Mouse (Mus musculus): Measurements from ENCODE around the gene Ifit1bl1. TPM values are rescaled to one million over a fixed set of nuclear protein-coding genes. Genes with fewer than 3 reads are reported as not detected.
"Not testable (repeated sequence)": the region's sequence is repeated elsewhere in the genome, so short reads cannot be mapped to it uniquely, and the experiment has no call there.

The Ifit1bl1 gene
- total RNA-seq, 4 experiments from 2014 or later: 1.3 to 2.1 (median 1.6) TPM

GRCm38 (mm10) chr19:34588959-34589358, 12.8 kb downstream of the Ifit1bl1 start:
- DNase-seq (ENCODE audit: low spot score in 2 of 2): no peak

- DNase-seq (ENCODE audit: low spot score in 2 of 2): not testable (repeated sequence)
Observed at GRCm38 (mm10) chr19:34587898-34588692, 13.7 kb downstream of the Ifit1bl1 start.

- DNase-seq (ENCODE audit: low spot score in 2 of 2): not testable (repeated sequence)
Observed at GRCm38 (mm10) chr19:34585740-34586458, 15.9 kb downstream of the Ifit1bl1 start.

- not testable (repeated sequence) for DNase-seq (ENCODE audit: low spot score in 2 of 2)
Observed at GRCm38 (mm10) chr19:34583126-34583766, 18.5 kb downstream of the Ifit1bl1 start, which contains the start of gene Ifit3. Ifit3 (plus strand) TSS chr19:34583531.

GRCm38 (mm10) chr19:34582696-34583095, 19.1 kb downstream of the Ifit1bl1 start:
- DNase-seq (ENCODE audit: low spot score in 2 of 2): not testable (repeated sequence)

GRCm38 (mm10) chr19:34577121-34577520, 24.6 kb downstream of the Ifit1bl1 start:
- no peak for DNase-seq (ENCODE audit: low spot score in 2 of 2)

- DNase-seq (ENCODE audit: low spot score in 2 of 2): no peak
Observed at GRCm38 (mm10) chr19:34573650-34574049, 28.1 kb downstream of the Ifit1bl1 start.

GRCm38 (mm10) chr19:34571080-34571479, 30.7 kb downstream of the Ifit1bl1 start:
- no peak for DNase-seq (ENCODE audit: low spot score in 2 of 2)

GRCm38 (mm10) chr19:34569896-34570476, 31.8 kb downstream of the Ifit1bl1 start:
- DNase-seq (ENCODE audit: low spot score in 2 of 2): no peak

- DNase-seq (ENCODE audit: low spot score in 2 of 2): no peak
Observed at GRCm38 (mm10) chr19:34568988-34569895, 32.5 kb downstream of the Ifit1bl1 start.

- no peak for DNase-seq (ENCODE audit: low spot score in 2 of 2)
Observed at GRCm38 (mm10) chr19:34566178-34566784, 35.5 kb downstream of the Ifit1bl1 start.

- DNase-seq (ENCODE audit: low spot score in 2 of 2): no peak
Observed at GRCm38 (mm10) chr19:34562556-34562955, 39.2 kb downstream of the Ifit1bl1 start.

GRCm38 (mm10) chr19:34556621-34557020, 45.1 kb downstream of the Ifit1bl1 start:
- no peak for DNase-seq (ENCODE audit: low spot score in 2 of 2)

GRCm38 (mm10) chr19:34554061-34554460, 47.7 kb downstream of the Ifit1bl1 start:
- DNase-seq (ENCODE audit: low spot score in 2 of 2): no peak

GRCm38 (mm10) chr19:34553522-34553921, 48.2 kb downstream of the Ifit1bl1 start:
- DNase-seq (ENCODE audit: low spot score in 2 of 2): no peak

GRCm38 (mm10) chr19:34553021-34553420, 48.7 kb downstream of the Ifit1bl1 start:
- DNase-seq (ENCODE audit: low spot score in 2 of 2): no peak

- DNase-seq (ENCODE audit: low spot score in 2 of 2): no peak
Observed at GRCm38 (mm10) chr19:34551981-34552380, 49.8 kb downstream of the Ifit1bl1 start.

- DNase-seq (ENCODE audit: low spot score in 2 of 2): peak; percentile 61 to 69
Observed at GRCm38 (mm10) chr19:34550534-34551223, 51.1 kb downstream of the Ifit1bl1 start, which contains the start of gene Ifit2. Ifit2 (plus strand) TSS chr19:34550694.

- DNase-seq (ENCODE audit: low spot score in 2 of 2): no peak
Observed at GRCm38 (mm10) chr19:34550205-34550533, 51.6 kb downstream of the Ifit1bl1 start.
